Mouse (Mus musculus) MEL (cell line): ENCODE data around the gene Oxsm.

Experiments used
- CHD1 ChIP-seq: IDR thresholded peaks from 2 replicates; pipeline ENCODE4 v1.6.1; 2012; ENCODE audit warnings: low read depth, mild to moderate bottlenecking, inconsistent platforms, low read length, improper control_type of control experiment
- CTCF ChIP-seq, 3 experiments: IDR thresholded peaks in 2 of 3; conservative IDR thresholded peaks in 1 of 3; 2 replicates each; pipeline ENCODE4 v1.5.1; 2011 to 2012; ENCODE audit warnings: low read length in 3 of 3, low read depth in 2 of 3, mild to moderate bottlenecking in 2 of 3, improper control_type of control experiment in 1 of 3, inconsistent platforms in 1 of 3, mixed read lengths in 1 of 3, moderate library complexity in 1 of 3; ENCODE audit not compliant: control insufficient read depth in 1 of 3, insufficient read depth in 1 of 3, poor library complexity in 1 of 3, severe bottlenecking in 1 of 3
- EP300 ChIP-seq, 2 experiments: IDR thresholded peaks; 2 replicates each; pipeline ENCODE4 v1.6.1; 2011; ENCODE audit warnings: improper control_type of control experiment in 2 of 2, low read length in 2 of 2, low read depth in 1 of 2, mild to moderate bottlenecking in 1 of 2
- ETS1 ChIP-seq: IDR thresholded peaks from 2 replicates; pipeline ENCODE4 v1.6.1; 2012; ENCODE audit warnings: low read depth, mild to moderate bottlenecking, inconsistent platforms, low read length, improper control_type of control experiment, moderate library complexity
- GATA1 ChIP-seq: IDR thresholded peaks from 2 replicates; pipeline ENCODE4 v1.6.1; 2011; ENCODE audit warnings: low read depth, low read length, improper control_type of control experiment
- MXI1 ChIP-seq: IDR thresholded peaks from 2 replicates; pipeline ENCODE4 v1.6.1; 2011; ENCODE audit warnings: mild to moderate bottlenecking, low read depth, low read length, improper control_type of control experiment
- MYB ChIP-seq: IDR thresholded peaks from 2 replicates; pipeline ENCODE4 v1.6.1; 2011; ENCODE audit warnings: mild to moderate bottlenecking, low read depth, low read length, improper control_type of control experiment
- POLR2A ChIP-seq, 2 experiments: IDR thresholded peaks; 2 replicates each; pipeline ENCODE4 v1.6.1; 2011 to 2012; ENCODE audit warnings: low read length in 2 of 2, mild to moderate bottlenecking in 2 of 2, control low read depth in 1 of 2, improper control_type of control experiment in 1 of 2, low read depth in 1 of 2, moderate library complexity in 1 of 2; ENCODE audit not compliant: control insufficient read depth in 1 of 2, insufficient read depth in 1 of 2, poor library complexity in 1 of 2
- POLR2AphosphoS5 ChIP-seq: IDR thresholded peaks from 2 replicates; pipeline ENCODE4 v1.6.1; 2012; ENCODE audit warnings: low read depth, borderline replicate concordance, mild to moderate bottlenecking, inconsistent platforms, low read length, moderate library complexity, mixed read lengths
- TAL1 ChIP-seq: IDR thresholded peaks from 2 replicates; pipeline ENCODE4 v1.6.1; 2012; ENCODE audit warnings: mild to moderate bottlenecking, inconsistent platforms, low read length, moderate library complexity, mixed read lengths
- UBTF ChIP-seq: IDR thresholded peaks from 2 replicates; pipeline ENCODE4 v1.6.1; 2012; ENCODE audit warnings: low read depth, mild to moderate bottlenecking, inconsistent platforms, low read length, improper control_type of control experiment, moderate library complexity, borderline replicate concordance; ENCODE audit not compliant: insufficient read depth
- USF1 ChIP-seq: IDR thresholded peaks from 2 replicates; pipeline ENCODE4 v1.6.1; 2014; ENCODE audit warnings: low read depth, mild to moderate bottlenecking, inconsistent platforms, low read length, improper control_type of control experiment, moderate library complexity
- ZNF384 ChIP-seq: IDR thresholded peaks from 2 replicates; pipeline ENCODE4 v1.6.1; 2012; ENCODE audit warnings: low read depth, mild to moderate bottlenecking, inconsistent platforms, low read length, improper control_type of control experiment

GRCm38 (mm10) chr14:16292371-16292770 is 42.8 kb upstream of the Oxsm start:
- no peak for TF ChIP-seq POLR2A (IDR thresholded peaks at IDR 0.05; ENCODE audit: control insufficient read depth in 1 of 2, insufficient read depth in 1 of 2, low read depth in 1 of 2, low read length in 2 of 2, poor library complexity in 1 of 2)
- TF ChIP-seq TAL1, result no peak
- no peak for TF ChIP-seq ZNF384
- no peak for TF ChIP-seq GATA1
- TF ChIP-seq MXI1, result no peak
- TF ChIP-seq EP300 (IDR thresholded peaks at IDR 0.05; ENCODE audit: low read depth in 1 of 2, low read length in 2 of 2), result no peak
- no peak for TF ChIP-seq ETS1
- no peak for TF ChIP-seq UBTF
- no peak for TF ChIP-seq CTCF (IDR thresholded peaks at IDR 0.05 in 2 of 3, conservative IDR thresholded peaks at IDR 0.05 in 1 of 3; ENCODE audit: control insufficient read depth in 1 of 3, insufficient read depth in 1 of 3, low read depth in 2 of 3, low read length in 3 of 3, poor library complexity in 1 of 3, severe bottlenecking in 1 of 3)
- TF ChIP-seq CHD1, result no peak
- no peak for TF ChIP-seq POLR2AphosphoS5
- TF ChIP-seq USF1, result no peak
- no peak for TF ChIP-seq MYB
